Mouse (Mus musculus) large intestine, adult 2 months (tissue): ENCODE results near the gene P2rx5. TPM values are rescaled to one million over a fixed set of nuclear protein-coding genes. Genes with fewer than 3 reads are reported as not detected.

Experiments
- DNase-seq: peaks from one replicate; pipeline ENCODE4 v3.0.0-alpha.2; 2012; ENCODE audit warnings: low read depth, low spot score
- WGBS: fragments of 180-500 bp; shearing (Covaris S2); methylation state at CpG from one replicate; pipeline ENCODE4 v1.1.7; 2018; 5-methylcytosine and 5-hydroxymethylcytosine counted together
- polyA plus RNA-seq: library from polyadenylated mRNA; depleted of rRNA; stranded (reverse); fragments of >200 nt; gene quantifications from 2 replicates; pipeline ENCODE4 v1.2.3, GENCODE M21; 2012; rRNA removed

P2rx5 gene
- polyA plus RNA-seq: 0.43 and 0.44 TPM in 2 replicates

DNA sequence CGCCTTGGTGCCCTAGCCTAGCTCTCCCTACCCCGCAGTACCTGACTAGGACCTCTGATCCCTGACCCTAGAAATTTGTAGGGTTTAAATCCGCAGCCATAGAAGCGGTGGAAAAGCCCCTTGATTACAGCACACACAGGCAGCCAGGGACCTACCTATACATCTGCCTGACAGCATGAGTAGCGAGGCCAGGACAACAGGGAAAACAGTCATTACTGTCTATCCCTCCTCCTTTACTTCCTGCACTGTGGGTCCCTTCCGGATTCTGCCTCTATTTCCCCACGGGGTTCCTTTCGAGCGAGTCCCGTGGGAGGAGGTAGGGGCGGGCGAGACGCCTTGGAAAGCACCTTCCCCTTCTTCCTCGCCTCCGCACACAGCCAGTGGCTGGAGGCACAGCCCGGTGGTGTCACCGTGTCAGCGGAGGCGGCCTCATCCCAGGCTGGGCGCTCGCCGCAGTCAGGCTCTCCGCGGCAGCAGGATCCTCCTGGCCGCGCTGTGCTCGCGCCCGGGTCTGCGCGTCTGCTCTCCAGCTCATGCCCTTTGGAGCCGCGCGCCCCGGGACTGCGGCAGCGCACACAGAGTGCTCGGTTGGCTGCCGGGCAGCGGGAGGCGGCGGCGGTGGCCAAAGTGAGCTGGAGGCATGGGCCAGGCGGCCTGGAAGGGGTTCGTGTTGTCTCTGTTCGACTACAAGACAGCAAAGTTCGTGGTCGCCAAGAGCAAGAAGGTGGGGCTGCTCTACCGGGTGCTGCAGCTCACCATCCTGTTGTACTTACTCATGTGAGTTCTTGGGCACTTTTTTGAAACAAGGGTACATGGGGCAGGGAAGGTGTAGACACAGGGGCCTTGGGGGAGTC is at the start of gene P2rx5:
Gene P2rx5, plus strand, starts transcription at position 465 of the 854 bp plus-strand sequence.
- DNase-seq: no peak
- WGBS: 4% methylated on average over 49 of the region's 49 CpGs

DNA sequence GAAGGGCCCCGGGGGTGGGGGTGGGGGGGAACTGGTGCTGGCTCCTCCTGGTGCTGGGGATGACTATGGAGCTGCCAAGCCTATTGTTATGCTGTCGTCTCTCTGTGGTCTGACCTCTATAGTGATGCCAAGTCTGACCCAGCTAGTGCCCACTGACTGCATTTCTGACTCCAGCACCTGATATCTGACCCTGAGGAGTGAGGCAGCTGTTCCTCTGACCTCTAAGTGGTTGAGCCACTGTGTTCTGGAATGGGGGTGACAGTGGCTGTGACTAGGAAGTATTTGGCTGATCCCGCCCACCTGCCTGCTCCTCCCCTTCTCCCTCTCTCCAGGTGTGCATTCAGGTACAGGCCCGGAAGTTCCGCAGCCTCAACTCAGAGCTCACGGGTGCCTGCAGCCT is 48.8 kb upstream of the P2rx5 start:
- 62% methylated on average over 6 of the region's 6 CpGs for WGBS
- no peak for DNase-seq

GRCm38 (mm10) chr11:73126495-73126894 is 33.7 kb upstream of the P2rx5 start:
- 93% methylated on average over 6 of the region's 6 CpGs for WGBS
- DNase-seq: no peak

DNA sequence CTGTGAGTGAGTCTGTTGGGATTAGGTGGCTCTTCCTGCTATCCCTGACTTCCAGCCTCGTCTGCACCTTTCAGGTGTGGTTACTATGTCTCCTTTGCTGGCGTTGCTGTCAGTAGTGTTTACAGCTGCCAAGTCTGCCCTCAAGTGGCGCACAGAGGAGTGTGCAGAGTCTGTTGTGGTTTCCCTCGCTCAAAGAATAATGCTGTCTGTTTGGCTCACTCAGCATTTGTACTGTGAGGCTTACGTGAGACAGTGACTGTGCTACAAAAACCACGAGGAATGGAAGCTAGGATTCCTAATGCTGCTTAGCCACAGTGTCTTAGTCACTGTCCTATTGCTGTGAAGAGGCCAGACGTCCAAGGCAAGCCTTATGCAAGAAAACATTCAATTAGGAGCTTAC is 29.2 kb upstream of the P2rx5 start:
- WGBS: 40% methylated on average over 7 of the region's 7 CpGs
- no peak for DNase-seq

DNA sequence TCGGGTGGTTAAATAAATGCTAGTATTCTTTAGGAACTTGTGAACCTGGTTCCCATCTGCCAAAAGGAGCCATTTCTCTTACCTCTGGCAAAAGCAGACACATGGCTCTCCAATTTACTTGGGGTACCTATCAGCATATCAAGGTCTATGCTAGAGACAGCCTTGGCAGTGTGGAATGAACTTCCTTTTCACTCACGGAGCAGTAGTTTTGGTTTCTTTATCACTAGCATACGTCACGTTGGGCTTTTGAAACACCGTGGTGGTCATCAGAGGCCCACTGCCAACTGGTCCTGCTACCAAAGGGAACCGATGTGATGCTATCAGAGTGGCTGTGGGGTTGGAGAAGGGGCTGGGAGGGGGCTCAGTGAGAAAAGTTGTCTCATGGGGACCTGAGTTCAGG is 27.2 kb upstream of the P2rx5 start:
- WGBS: 91% methylated on average over 6 of the region's 6 CpGs
- no peak for DNase-seq

DNA sequence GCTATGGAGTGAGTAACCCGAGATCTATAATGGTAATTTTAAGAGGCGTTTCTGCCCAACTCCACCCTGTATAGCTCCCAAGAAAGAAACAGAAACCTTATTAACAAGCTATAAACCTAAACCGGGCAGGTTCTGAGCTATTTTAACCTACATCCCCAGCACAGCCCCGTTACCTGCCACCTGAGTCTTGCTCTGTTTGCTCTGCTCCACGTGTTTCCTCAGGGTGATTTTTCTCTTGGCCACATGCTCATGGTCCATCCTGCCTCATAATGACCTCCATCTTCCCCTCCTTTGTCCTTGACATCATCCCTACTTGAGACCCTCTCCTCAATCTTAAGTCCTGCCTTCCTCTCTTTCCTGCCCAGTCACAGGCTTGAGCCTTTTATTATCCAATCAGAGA is 26.0 kb upstream of the P2rx5 start:
- 35% methylated on average over 5 of the region's 5 CpGs for WGBS

GRCm38 (mm10) chr11:73136587-73136986 is 23.6 kb upstream of the P2rx5 start:
- DNase-seq: no peak
- WGBS: 23% methylated on average over 6 of the region's 6 CpGs

More for the DNA sequence above, 26.0 kb upstream of the P2rx5 start:
- no peak for DNase-seq

GRCm38 (mm10) chr11:73137116-73137515 is 23.1 kb upstream of the P2rx5 start:
- no peak for DNase-seq
- WGBS: 3% methylated on average over 11 of the region's 11 CpGs

- peak; percentile 66 for DNase-seq
- under 1% methylated on average over 84 of the region's 84 CpGs for WGBS
Observed at GRCm38 (mm10) chr11:73137591-73138501, 22.4 kb upstream of the P2rx5 start, which contains the start of gene Haspin. Gene Haspin (minus strand): TSS chr11:73138294.

- WGBS: 63% methylated on average over 1 of the region's 1 CpGs
Observed at GRCm38 (mm10) chr11:73144261-73144681, 15.9 kb upstream of the P2rx5 start.

GRCm38 (mm10) chr11:73146026-73146974 is 13.9 kb upstream of the P2rx5 start:
- DNase-seq: no peak
- WGBS: 66% methylated on average over 11 of the region's 11 CpGs

More at GRCm38 (mm10) chr11:73144261-73144681, 15.9 kb upstream of the P2rx5 start:
- DNase-seq: no peak

- 61% methylated on average over 7 of the region's 7 CpGs for WGBS
- DNase-seq: no peak
Observed at GRCm38 (mm10) chr11:73146975-73147365, 13.3 kb upstream of the P2rx5 start.

GRCm38 (mm10) chr11:73148209-73148608 is 12.0 kb upstream of the P2rx5 start:
- 81% methylated on average over 9 of the region's 9 CpGs for WGBS
- no peak for DNase-seq

DNA sequence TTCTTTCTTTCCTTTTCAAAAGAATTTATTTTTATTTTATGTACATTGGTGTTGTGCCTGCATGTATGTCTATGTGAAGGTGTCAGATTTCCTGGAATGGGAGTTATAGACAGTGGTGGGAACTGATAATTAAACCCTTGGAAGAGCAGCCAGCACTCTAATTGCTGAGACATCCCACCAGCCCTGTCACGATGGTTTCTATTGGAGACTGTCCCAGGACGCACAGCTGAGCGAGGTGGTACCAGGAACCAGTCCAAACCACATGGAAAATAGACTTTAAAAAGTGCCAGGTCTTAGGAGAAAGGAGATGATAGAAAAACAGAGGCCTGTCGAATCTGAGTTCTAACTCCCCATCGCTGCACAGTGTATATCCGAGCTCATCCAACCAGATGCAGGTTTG is 5.2 kb upstream of the P2rx5 start:
- WGBS: 69% methylated on average over 6 of the region's 6 CpGs
- DNase-seq: no peak

- WGBS: 30% methylated on average over 6 of the region's 6 CpGs
- DNase-seq: no peak
Observed at GRCm38 (mm10) chr11:73160811-73161200, 585 bp downstream of the P2rx5 start.

DNA sequence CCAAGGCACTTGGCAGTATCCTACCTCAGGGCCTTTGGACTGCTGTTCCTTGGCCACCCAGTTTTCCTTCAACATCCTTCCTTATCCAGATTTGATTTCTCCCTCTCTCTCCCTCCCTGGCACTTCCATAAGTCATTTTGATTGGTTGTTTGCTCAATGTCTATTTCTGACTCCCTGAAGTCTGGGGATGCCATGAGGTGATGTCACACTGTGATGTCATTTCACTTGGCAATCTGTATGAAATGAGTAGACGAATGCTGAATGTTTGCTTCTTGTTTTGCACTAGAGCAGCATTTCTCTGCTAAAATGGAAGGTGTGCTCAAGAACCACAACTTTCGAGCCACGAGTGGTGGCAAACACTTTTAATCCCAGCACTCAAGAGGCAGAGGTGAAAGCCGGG is 1.4 kb downstream of the P2rx5 start:
- 82% methylated on average over 4 of the region's 4 CpGs for WGBS
- no peak for DNase-seq

DNA sequence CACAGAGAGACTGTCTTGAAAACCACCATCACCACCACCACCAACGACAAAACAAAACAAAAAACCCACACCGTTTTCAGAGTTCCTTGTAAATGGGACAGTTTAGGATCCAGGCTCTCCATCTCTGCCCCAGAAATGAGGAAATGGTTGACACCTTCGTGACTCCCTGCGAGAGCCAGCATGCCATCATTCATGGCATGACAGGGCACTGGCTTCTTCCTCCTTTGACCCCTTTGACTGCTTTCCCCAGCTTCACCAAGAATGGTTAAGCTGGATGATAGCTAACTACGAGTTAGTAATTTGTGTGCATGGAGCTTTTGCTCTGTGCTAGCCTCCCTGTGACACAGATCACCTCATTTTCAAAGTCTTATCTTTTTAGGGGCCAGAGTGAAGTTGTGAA is 2.1 kb downstream of the P2rx5 start:
- WGBS: 62% methylated on average over 5 of the region's 5 CpGs
- no peak for DNase-seq

- no peak for DNase-seq
- WGBS: 70% methylated on average over 8 of the region's 8 CpGs
Observed at GRCm38 (mm10) chr11:73168071-73168470, 7.8 kb downstream of the P2rx5 start.

- WGBS: 76% methylated on average over 6 of the region's 6 CpGs
Observed at GRCm38 (mm10) chr11:73168576-73168975, 8.4 kb downstream of the P2rx5 start.

More at GRCm38 (mm10) chr11:73168576-73168975, 8.4 kb downstream of the P2rx5 start:
- DNase-seq: no peak
